Mouse (Mus musculus) limb, embryonic 12.5 days (tissue): ENCODE data around the gene Hs6st3. TPM values are rescaled to one million over a fixed set of nuclear protein-coding genes. Genes with fewer than 3 reads are reported as not detected.

ENCODE experiments used
- ATAC-seq: fragments of 200-750 bp; cut with Nextera tagmentation; 2 replicates; pipeline ENCODE4 v1.8.0; 2017; ENCODE audit warnings: low read depth, moderate TSS enrichment; ENCODE audit not compliant: insufficient number of reproducible peaks, insufficient read depth, low FRiP score, low TSS enrichment
- H3K27ac ChIP-seq: fragments of 300-500 bp; sonication (generic); 2 replicates; pipeline ENCODE4 v1.5.1; 2016; ENCODE audit warnings: mild to moderate bottlenecking, moderate library complexity
- H3K27me3 ChIP-seq: fragments of 300-500 bp; sonication (generic); 2 replicates; pipeline ENCODE4 v1.6.1; 2016; ENCODE audit warnings: mild to moderate bottlenecking, moderate library complexity
- H3K36me3 ChIP-seq: fragments of 300-500 bp; sonication (generic); 2 replicates; pipeline ENCODE4 v1.6.1; 2016; ENCODE audit warnings: mild to moderate bottlenecking, moderate library complexity
- H3K4me1 ChIP-seq: fragments of 300-500 bp; sonication (generic); replicated peaks from 2 replicates; pipeline ENCODE4 v1.6.1; 2016
- H3K4me2 ChIP-seq: fragments of 300-500 bp; sonication (generic); 2 replicates; pipeline ENCODE4 v1.6.1; 2016; ENCODE audit warnings: mild to moderate bottlenecking, moderate library complexity
- H3K4me3 ChIP-seq: fragments of 300-500 bp; sonication (generic); replicated peaks from 2 replicates; pipeline ENCODE4 v1.5.1; 2016; ENCODE audit warnings: mild to moderate bottlenecking
- H3K9ac ChIP-seq: fragments of 300-500 bp; sonication (generic); replicated peaks from 2 replicates; pipeline ENCODE4 v1.6.1; 2016; ENCODE audit warnings: mild to moderate bottlenecking, moderate library complexity
- H3K9me3 ChIP-seq: fragments of 300-500 bp; sonication (generic); 2 replicates; pipeline ENCODE4 v1.6.1; 2016; ENCODE audit warnings: mild to moderate bottlenecking, moderate library complexity
- WGBS: fragments of 180-500 bp; shearing (Covaris S2); methylation state at CpG from one replicate; pipeline ENCODE4 v1.1.7; 2016; 5-methylcytosine and 5-hydroxymethylcytosine counted together
- polyA plus RNA-seq: library from polyadenylated mRNA; unstranded; fragments of >200 nt; fragmentation: Nextera tagmentation; extraction: Ambion mirVana; gene quantifications from 2 replicates; pipeline ENCODE4 v1.2.1, GENCODE M21; 2016

The Hs6st3 gene
- polyA plus RNA-seq, 1 experiment from 2014 or later: 0.31 TPM

GRCm38 (mm10) chr14:119731436-119732080 is 593.4 kb downstream of the Hs6st3 start:
- no peaks in the 10 kb centered on the region for H3K36me3 ChIP-seq
- H3K4me3 ChIP-seq: no peak overlapping the region
- H3K27ac ChIP-seq: no peak overlapping the region
- H3K27me3 ChIP-seq: no peaks in the 10 kb centered on the region
- WGBS: 78% methylated on average over 7 of the region's 7 CpGs
- no peak overlapping the region for H3K9ac ChIP-seq
- no peaks in the 10 kb centered on the region for H3K9me3 ChIP-seq
- no peaks in the 10 kb centered on the region for H3K4me1 ChIP-seq
- no peak for ATAC-seq
- no peak overlapping the region for H3K4me2 ChIP-seq

GRCm38 (mm10) chr14:119732219-119732618 is 594.1 kb downstream of the Hs6st3 start:
- no peak for ATAC-seq
- 92% methylated on average over 4 of the region's 4 CpGs for WGBS
- no peaks in the 10 kb centered on the region for H3K36me3 ChIP-seq
- H3K4me2 ChIP-seq: no peak overlapping the region
- no peaks in the 10 kb centered on the region for H3K4me1 ChIP-seq
- H3K4me3 ChIP-seq: no peak overlapping the region
- no peaks in the 10 kb centered on the region for H3K27me3 ChIP-seq
- no peak overlapping the region for H3K9ac ChIP-seq
- no peaks in the 10 kb centered on the region for H3K9me3 ChIP-seq
- H3K27ac ChIP-seq: no peak overlapping the region

DNA sequence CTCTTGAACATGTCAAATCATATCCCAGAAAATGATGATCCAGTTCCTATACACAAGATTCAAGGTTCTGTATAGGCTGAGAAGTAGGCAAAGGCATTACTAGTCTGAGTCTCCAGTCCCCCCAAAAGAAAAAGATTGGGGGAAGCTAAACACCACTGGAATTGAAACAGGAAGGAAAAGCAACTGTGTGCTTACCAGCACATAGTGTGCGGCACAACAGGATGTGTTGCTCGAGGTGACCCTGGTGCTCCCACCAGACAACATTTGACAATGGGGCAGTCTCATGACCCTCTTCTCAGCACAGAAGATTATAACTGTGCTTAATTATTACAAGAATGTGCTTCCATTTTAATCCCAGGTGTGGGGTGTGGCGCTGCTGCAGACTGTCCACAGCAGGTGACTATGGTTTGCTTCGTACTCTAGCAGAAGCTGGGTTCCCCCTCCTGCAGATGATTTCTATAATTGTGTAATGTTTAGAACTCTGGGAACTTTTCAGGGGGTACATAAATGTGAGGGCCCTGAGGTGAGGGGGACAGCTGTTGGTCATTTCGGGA is 599.3 kb downstream of the Hs6st3 start:
- no peaks in the 10 kb centered on the region for H3K27me3 ChIP-seq
- H3K36me3 ChIP-seq: no peaks in the 10 kb centered on the region
- no peak overlapping the region for H3K9ac ChIP-seq
- H3K4me3 ChIP-seq: no peak overlapping the region
- no peak overlapping the region for H3K27ac ChIP-seq
- WGBS: 76% methylated on average over 5 of the region's 5 CpGs
- H3K4me1 ChIP-seq: no peaks in the 10 kb centered on the region
- H3K9me3 ChIP-seq: no peaks in the 10 kb centered on the region
- no peak for ATAC-seq
- H3K4me2 ChIP-seq: no peak overlapping the region

DNA sequence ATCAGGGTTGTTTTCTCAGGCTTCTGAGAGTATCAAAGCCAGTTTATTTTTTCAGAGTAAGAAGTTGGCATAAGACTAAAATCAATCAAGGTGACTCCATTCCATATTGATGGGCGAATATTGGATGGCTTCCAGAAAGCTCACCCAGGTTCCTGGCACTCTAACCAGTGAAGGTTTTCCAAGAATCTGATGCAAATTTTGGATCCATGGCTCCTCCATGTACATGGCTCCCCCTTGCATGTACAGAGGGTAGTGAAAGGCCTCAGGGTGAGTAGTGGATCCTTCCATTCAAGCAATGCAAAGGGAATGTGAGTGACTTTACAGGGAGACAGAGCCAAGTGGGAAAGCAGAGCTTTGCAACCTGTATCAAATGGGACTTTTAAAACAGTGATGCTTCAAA is 603.6 kb downstream of the Hs6st3 start:
- Histone ChIP-seq H3K4me2 (no peak overlapping the region), H3K4me1 (no peaks in the 10 kb centered on the region), H3K9ac (no peak overlapping the region), H3K36me3 (no peaks in the 10 kb centered on the region), H3K4me3 (no peak overlapping the region), H3K27ac (no peak overlapping the region), H3K9me3 (no peaks in the 10 kb centered on the region), H3K27me3 (no peaks in the 10 kb centered on the region)
- no peak for ATAC-seq
- WGBS: 86% methylated on average over 1 of the region's 1 CpGs

DNA sequence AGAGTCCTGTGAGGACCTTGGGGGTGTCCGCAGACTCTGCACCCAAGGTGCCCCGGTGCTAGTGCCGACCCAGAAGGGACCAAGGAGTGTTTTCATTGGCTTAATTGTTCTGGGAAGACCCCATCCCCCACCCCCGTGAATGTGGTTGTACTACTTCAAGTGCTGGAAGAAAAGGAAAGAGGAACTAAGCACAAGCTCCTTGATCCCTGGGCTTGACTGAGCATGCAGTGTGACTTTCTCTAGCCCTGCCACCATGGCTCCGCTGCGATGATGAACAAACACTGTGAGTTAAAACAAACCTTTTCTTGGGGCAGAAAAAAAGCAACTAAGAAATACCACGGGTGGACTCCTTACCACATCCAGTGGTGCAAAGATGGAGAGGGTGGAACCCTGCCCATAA is 623.2 kb downstream of the Hs6st3 start:
- no peak for ATAC-seq
- no peak overlapping the region for H3K4me2 ChIP-seq
- H3K36me3 ChIP-seq: no peaks in the 10 kb centered on the region
- H3K27me3 ChIP-seq: no peaks in the 10 kb centered on the region
- H3K9me3 ChIP-seq: no peaks in the 10 kb centered on the region
- no peak overlapping the region for H3K9ac ChIP-seq
- H3K27ac ChIP-seq: no peak overlapping the region
- no peaks in the 10 kb centered on the region for H3K4me1 ChIP-seq
- H3K4me3 ChIP-seq: no peak overlapping the region
- WGBS: 88% methylated on average over 7 of the region's 7 CpGs

GRCm38 (mm10) chr14:119772040-119772439 is 633.9 kb downstream of the Hs6st3 start:
- H3K4me1 ChIP-seq: no peaks in the 10 kb centered on the region
- H3K27ac ChIP-seq: no peak overlapping the region
- H3K4me3 ChIP-seq: no peak overlapping the region
- H3K36me3 ChIP-seq: no peaks in the 10 kb centered on the region
- ATAC-seq: no peak
- H3K9ac ChIP-seq: no peak overlapping the region
- H3K4me2 ChIP-seq: no peak overlapping the region
- WGBS: 69% methylated on average over 4 of the region's 4 CpGs
- H3K9me3 ChIP-seq: no peaks in the 10 kb centered on the region
- no peaks in the 10 kb centered on the region for H3K27me3 ChIP-seq

GRCm38 (mm10) chr14:119776261-119776660 is 638.1 kb downstream of the Hs6st3 start:
- no peak overlapping the region for H3K4me3 ChIP-seq
- H3K9me3 ChIP-seq: no peaks in the 10 kb centered on the region
- no peak for ATAC-seq
- no peaks in the 10 kb centered on the region for H3K4me1 ChIP-seq
- no peak overlapping the region for H3K9ac ChIP-seq
- no peak overlapping the region for H3K4me2 ChIP-seq
- WGBS: 80% methylated on average over 3 of the region's 3 CpGs
- H3K36me3 ChIP-seq: no peaks in the 10 kb centered on the region
- H3K27ac ChIP-seq: no peak overlapping the region
- no peaks in the 10 kb centered on the region for H3K27me3 ChIP-seq

DNA sequence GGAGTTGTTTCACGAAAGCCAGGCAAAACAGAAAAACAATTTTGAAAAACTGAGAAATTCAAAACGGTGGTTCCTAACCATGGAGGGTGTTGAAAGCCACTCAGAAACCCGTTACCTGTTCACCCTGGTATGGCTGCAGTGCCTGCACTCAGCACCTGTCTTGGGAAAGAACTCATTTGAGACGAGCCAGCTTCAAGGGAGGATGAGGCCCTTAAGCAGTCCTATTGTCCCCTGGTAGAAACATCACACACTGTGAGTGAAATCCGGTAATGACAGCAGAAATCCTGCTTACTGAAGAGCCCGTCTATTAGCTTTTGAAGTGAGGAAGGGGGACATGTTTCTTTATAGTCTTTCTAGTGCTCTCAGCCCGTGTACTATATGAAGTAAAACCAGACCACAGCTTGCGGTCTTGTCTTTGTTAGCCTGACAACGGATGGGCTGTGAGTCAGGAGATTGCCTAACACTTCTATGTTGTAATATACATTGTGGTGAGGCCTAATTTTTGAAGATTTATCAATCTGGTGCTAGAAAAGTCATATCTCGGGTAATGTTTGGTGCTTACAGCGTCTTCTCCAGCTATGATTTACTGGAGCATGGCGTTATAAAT is 641.9 kb downstream of the Hs6st3 start:
- H3K4me3 ChIP-seq: no peak overlapping the region
- H3K27ac ChIP-seq: no peak overlapping the region
- 79% methylated on average over 12 of the region's 12 CpGs for WGBS
- no peak overlapping the region for H3K4me2 ChIP-seq
- no peak overlapping the region for H3K9ac ChIP-seq
- no peaks in the 10 kb centered on the region for H3K9me3 ChIP-seq
- no peaks in the 10 kb centered on the region for H3K36me3 ChIP-seq
- no peak for ATAC-seq
- H3K27me3 ChIP-seq: no peaks in the 10 kb centered on the region
- H3K4me1 ChIP-seq: no peaks in the 10 kb centered on the region

DNA sequence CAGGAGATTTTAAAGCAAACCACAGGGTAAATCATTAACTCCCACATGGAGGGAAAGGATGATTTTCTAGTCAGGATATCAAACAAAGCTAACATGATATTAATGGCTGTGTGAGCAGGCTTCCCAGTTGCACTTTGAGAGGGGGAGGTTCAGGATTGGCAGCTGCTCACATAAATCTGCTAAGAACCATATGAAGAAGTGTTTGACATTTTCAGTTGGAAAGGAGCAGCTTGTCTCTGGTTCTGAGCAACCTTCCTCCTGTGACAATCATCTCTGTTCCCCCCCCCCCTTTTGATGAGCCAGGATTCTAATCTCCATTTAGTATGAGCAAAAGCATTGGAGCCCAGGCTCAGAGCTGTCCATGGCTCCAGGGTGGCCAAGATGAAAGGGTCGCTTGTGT is 643.0 kb downstream of the Hs6st3 start:
- Histone ChIP-seq H3K4me1 (no peaks in the 10 kb centered on the region), H3K27me3 (no peaks in the 10 kb centered on the region), H3K4me2 (no peak overlapping the region), H3K27ac (no peak overlapping the region), H3K9ac (no peak overlapping the region), H3K9me3 (no peaks in the 10 kb centered on the region), H3K36me3 (no peaks in the 10 kb centered on the region), H3K4me3 (no peak overlapping the region)
- 90% methylated on average over 1 of the region's 1 CpGs for WGBS
- ATAC-seq: no peak

DNA sequence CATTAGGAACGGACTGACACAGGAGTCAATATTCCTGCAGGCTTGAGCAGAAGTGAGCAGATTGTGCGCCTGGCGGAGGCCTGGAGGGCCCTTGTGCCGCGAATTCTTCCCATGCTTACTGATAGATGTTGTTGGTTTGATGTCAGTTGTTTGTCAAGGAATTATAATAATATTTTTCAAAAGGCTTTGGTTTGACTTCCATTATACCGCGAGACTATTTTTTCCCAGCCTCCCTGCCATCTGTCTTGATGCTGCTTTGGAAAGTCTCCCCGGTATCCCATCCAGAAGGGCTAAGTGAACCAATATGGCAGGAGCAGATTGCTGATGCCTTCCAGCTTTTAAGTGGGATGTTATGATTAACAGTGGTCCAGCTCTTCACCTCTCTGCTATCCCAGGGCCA is 651.3 kb downstream of the Hs6st3 start:
- Histone ChIP-seq H3K36me3 (no peaks in the 10 kb centered on the region), H3K27me3 (no peaks in the 10 kb centered on the region)
- ATAC-seq: no peak

GRCm38 (mm10) chr14:119797172-119797850 is 659.2 kb downstream of the Hs6st3 start:
- Histone ChIP-seq H3K27ac (no peak overlapping the region), H3K9ac (no peak overlapping the region), H3K27me3 (no peaks in the 10 kb centered on the region), H3K36me3 (no peaks in the 10 kb centered on the region), H3K9me3 (no peaks in the 10 kb centered on the region), H3K4me3 (no peak overlapping the region), H3K4me1 (no peaks in the 10 kb centered on the region), H3K4me2 (no peak overlapping the region)
- no peak for ATAC-seq
- WGBS: 54% methylated on average over 9 of the region's 9 CpGs

More for the DNA sequence above, 651.3 kb downstream of the Hs6st3 start:
- Histone ChIP-seq H3K27ac (no peak overlapping the region), H3K4me1 (no peaks in the 10 kb centered on the region), H3K9ac (no peak overlapping the region), H3K9me3 (no peaks in the 10 kb centered on the region), H3K4me2 (no peak overlapping the region), H3K4me3 (no peak overlapping the region)
- WGBS: 94% methylated on average over 8 of the region's 8 CpGs
